Mouse (Mus musculus): Measurements from ENCODE around the gene Mark3.

- no peak for TF ChIP-seq MAZ (IDR thresholded peaks at IDR 0.05; ENCODE audit: low read depth, low read length)
- no peak for TF ChIP-seq POLR2A (IDR thresholded peaks at IDR 0.05; ENCODE audit: control insufficient read depth in 1 of 2, insufficient read depth in 1 of 2, low read depth in 1 of 2, low read length in 2 of 2, poor library complexity in 1 of 2)
- TF ChIP-seq NRF1 (IDR thresholded peaks at IDR 0.05; ENCODE audit: insufficient read depth, low read depth, low read length, poor library complexity, severe bottlenecking): no peak
- TF ChIP-seq CTCF (IDR thresholded peaks at IDR 0.05 in 2 of 3, conservative IDR thresholded peaks at IDR 0.05 in 1 of 3; ENCODE audit: control insufficient read depth in 1 of 3, insufficient read depth in 1 of 3, low read depth in 2 of 3, low read length in 3 of 3, poor library complexity in 1 of 3, severe bottlenecking in 1 of 3): no peak
- no peak for TF ChIP-seq BHLHE40 (IDR thresholded peaks at IDR 0.05; ENCODE audit: borderline replicate concordance, low read depth, low read length)
- TF ChIP-seq MEF2A (IDR thresholded peaks at IDR 0.05; ENCODE audit: extremely low read depth, insufficient replicate concordance, low read depth, low read length, poor library complexity, severe bottlenecking): no peak
Measured at GRCm38 (mm10) chr12:111700920-111701458, 126.7 kb downstream of the Mark3 start.
